ENCODE assay signal across 8 mouse cellular contexts in the genomic region with DNA sequence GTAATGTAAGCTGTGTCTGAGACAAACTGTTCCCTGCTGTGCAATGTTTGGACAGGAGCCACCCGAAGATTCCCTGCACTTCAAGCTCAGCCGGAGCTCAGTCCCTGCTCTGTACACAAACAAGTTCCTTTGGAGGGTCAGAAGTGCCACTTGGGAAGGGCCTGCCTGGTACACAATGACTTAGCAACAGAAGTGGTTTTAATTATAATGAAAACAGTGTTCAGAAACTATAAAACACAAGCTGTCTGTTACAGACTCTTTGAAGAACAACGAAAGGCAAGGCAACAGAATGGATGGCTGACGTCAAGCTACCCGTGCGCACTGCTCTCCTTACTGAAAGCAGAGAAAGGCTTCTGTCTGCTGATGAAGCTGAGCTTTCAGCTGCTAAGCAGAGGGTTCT.
DNase-seq lines count a peak whose midpoint lies in the region; ATAC-seq lines count a peak whose summit lies in the region.

No protein-coding gene starts in this region.

- no peaks in the 10 kb centered on the region for H3K9me3 ChIP-seq in midbrain, embryonic 11.5 days (ENCODE audit: control insufficient read depth, low read length)

- no peak overlapping the region for H3K4me3 ChIP-seq in midbrain, embryonic 11.5 days (ENCODE audit: low read depth, low read length)

- peak overlapping the region; percentile 12; the same call in 1 of the 2 replicates for H3K4me2 ChIP-seq in midbrain, embryonic 11.5 days

- H3K27me3 ChIP-seq in midbrain, embryonic 11.5 days (ENCODE audit: control insufficient read depth, insufficient read depth, low read length), result no peaks in the 10 kb centered on the region

- H3K9ac ChIP-seq in midbrain, embryonic 11.5 days (ENCODE audit: low read length), result peak overlapping the region; percentile 0; the same call in 1 of the 2 replicates

- H3K36me3 ChIP-seq in midbrain, embryonic 11.5 days (ENCODE audit: control insufficient read depth, insufficient read depth, low read length), result no peaks in the 10 kb centered on the region

- peak overlapping the region; percentile 58; the same call in 1 of the 2 replicates for H3K27ac ChIP-seq in midbrain, embryonic 11.5 days (ENCODE audit: low read depth, low read length)

- H3K4me1 ChIP-seq in midbrain, embryonic 11.5 days (ENCODE audit: control insufficient read depth, insufficient read depth, low read length), result peaks cover 9% of the 10 kb centered on the region; the same call in 1 of the 2 replicates

- peak; percentile 65; the same call in 1 of the 2 replicates for ATAC-seq in midbrain, embryonic 11.5 days (ENCODE audit: low FRiP score)

- peak; percentile 8 for DNase-seq in cerebellum, adult 9-10 months
- no peak for DNase-seq in cerebellum, postnatal 4 days (ENCODE audit: low spot score in 2 of 2)
- peak; percentile 44 for DNase-seq in embryo, embryonic 9.5 days (ENCODE audit: extremely low spot score)
- peak; percentile 23 to 25 for DNase-seq in heart, postnatal 14 days
- DNase-seq in layer of hippocampus, postnatal 14 days (ENCODE audit: low spot score in 2 of 2), result peak; percentile 41 to 75
- peak; percentile 87 for DNase-seq in midbrain, embryonic 11.5 days (ENCODE audit: low spot score, missing footprints)
- peak; percentile 56 for DNase-seq in telencephalon, adult 2 months (ENCODE audit: low read depth, low spot score)
- DNase-seq in ovary, postnatal 36 days (ENCODE audit: low spot score), result no peak

- intact Hi-C loops in heart, postnatal 14 days (cut with DNase I), result loop anchor here (10.0 kb wide), 2 partner anchors 136 to 206 kb away; partner anchors contain the start of gene Cul1

- 4% methylated on average over 6 of the region's 6 CpGs for whole genome bisulfite sequencing in midbrain, embryonic 11.5 days

Comparison
In these comparisons a context has a peak if more than half of its experiments do, and no peak if none do; other contexts are left out.
1. DNase-seq: peak in cerebellum, adult 9-10 months (single experiment), embryo, embryonic 9.5 days (single experiment), heart, postnatal 14 days (2 of 2), layer of hippocampus, postnatal 14 days (2 of 2), midbrain, embryonic 11.5 days (single experiment) and telencephalon, adult 2 months (single experiment); none in cerebellum, postnatal 4 days (0 of 2) and ovary, postnatal 36 days (single experiment).